Mouse (Mus musculus): ENCODE measurements around the gene Tmem131.
"Not testable (repeated sequence)": the region's sequence is repeated elsewhere in the genome, so short reads cannot be mapped to it uniquely, and the experiment has no call there.

The Tmem131 gene

GRCm38 (mm10) chr1:36834090-36834489, 109.4 kb downstream of the Tmem131 start:
- no peak for DNase-seq (ENCODE audit: extremely low spot score)

GRCm38 (mm10) chr1:36830913-36831866, 112.3 kb downstream of the Tmem131 start:
- DNase-seq (ENCODE audit: extremely low spot score) = no peak

GRCm38 (mm10) chr1:36824356-36824755, 119.1 kb downstream of the Tmem131 start:
- DNase-seq (ENCODE audit: extremely low spot score) = no peak

- not testable (repeated sequence) for DNase-seq (ENCODE audit: extremely low spot score)
Measured at GRCm38 (mm10) chr1:36821918-36822317, 121.5 kb downstream of the Tmem131 start.

- no peak for DNase-seq (ENCODE audit: extremely low spot score)
Measured at GRCm38 (mm10) chr1:36815166-36815565, 128.3 kb downstream of the Tmem131 start.

- no peak for DNase-seq (ENCODE audit: extremely low spot score)
Measured at GRCm38 (mm10) chr1:36814271-36814903, 129.1 kb downstream of the Tmem131 start.

GRCm38 (mm10) chr1:36813415-36813814, 130.1 kb downstream of the Tmem131 start:
- no peak for DNase-seq (ENCODE audit: extremely low spot score)

- no peak for DNase-seq (ENCODE audit: extremely low spot score)
Measured at GRCm38 (mm10) chr1:36811806-36812205, 131.7 kb downstream of the Tmem131 start.

- DNase-seq (ENCODE audit: extremely low spot score) = no peak
Measured at GRCm38 (mm10) chr1:36807782-36808565, 135.5 kb downstream of the Tmem131 start.

- no peak for DNase-seq (ENCODE audit: extremely low spot score)
Measured at GRCm38 (mm10) chr1:36807086-36807485, 136.4 kb downstream of the Tmem131 start.

- no peak for DNase-seq (ENCODE audit: extremely low spot score)
Measured at GRCm38 (mm10) chr1:36806181-36806905, 137.1 kb downstream of the Tmem131 start.

GRCm38 (mm10) chr1:36804833-36805232, 138.6 kb downstream of the Tmem131 start:
- DNase-seq (ENCODE audit: extremely low spot score) = no peak

- no peak for DNase-seq (ENCODE audit: extremely low spot score)
Measured at GRCm38 (mm10) chr1:36804259-36804658, 139.2 kb downstream of the Tmem131 start.

GRCm38 (mm10) chr1:36800379-36801011, 143.0 kb downstream of the Tmem131 start:
- DNase-seq (ENCODE audit: extremely low spot score) = no peak

- DNase-seq (ENCODE audit: extremely low spot score) = no peak
Measured at GRCm38 (mm10) chr1:36797481-36797880, 146.0 kb downstream of the Tmem131 start.

- DNase-seq (ENCODE audit: extremely low spot score) = no peak
Measured at GRCm38 (mm10) chr1:36796711-36797110, 146.8 kb downstream of the Tmem131 start.

- DNase-seq (ENCODE audit: extremely low spot score) = no peak
Measured at GRCm38 (mm10) chr1:36789416-36789815, 154.1 kb downstream of the Tmem131 start.

- DNase-seq (ENCODE audit: extremely low spot score) = peak; percentile 14
Measured at GRCm38 (mm10) chr1:36786377-36786776, 157.1 kb downstream of the Tmem131 start.

- peak; percentile 43 for DNase-seq (ENCODE audit: extremely low spot score)
Measured at GRCm38 (mm10) chr1:36785238-36785641, 158.2 kb downstream of the Tmem131 start.

- peak; percentile 84 for DNase-seq (ENCODE audit: extremely low spot score)
Measured at GRCm38 (mm10) chr1:36784365-36785134, 158.9 kb downstream of the Tmem131 start.

Measured in embryo, embryonic 9.5 days (tissue).